Mouse (Mus musculus) thymus, adult 2 months (tissue): ENCODE data around the gene Arl5c. TPM values are rescaled to one million over a fixed set of nuclear protein-coding genes. Genes with fewer than 3 reads are reported as not detected.
A peak's percentile ranks its signal among the peaks of the same experiment; 100 is the strongest.

Experiments
- DNase-seq: peaks from one replicate; pipeline ENCODE4 v3.0.0; 2021
- H3K27ac ChIP-seq: fragments of 200-500 bp; 2 replicates; pipeline ENCODE4 v1.5.1; 2012; ENCODE audit warnings: low read length, control low read depth; ENCODE audit not compliant: control insufficient read depth, insufficient read depth
- H3K27me3 ChIP-seq: fragments of 200-500 bp; 2 replicates; pipeline ENCODE4 v1.6.1; 2012; ENCODE audit warnings: mild to moderate bottlenecking, low read length, moderate library complexity, mixed read lengths; ENCODE audit not compliant: control insufficient read depth, insufficient read depth
- H3K36me3 ChIP-seq: fragments of 200-500 bp; 2 replicates; pipeline ENCODE4 v1.6.1; 2012; ENCODE audit warnings: mild to moderate bottlenecking, low read length, moderate library complexity; ENCODE audit not compliant: control insufficient read depth, insufficient read depth
- H3K4me1 ChIP-seq: fragments of 200-500 bp; replicated peaks from 2 replicates; pipeline ENCODE4 v1.6.1; 2012; ENCODE audit warnings: low read length; ENCODE audit not compliant: control insufficient read depth, insufficient read depth
- H3K4me3 ChIP-seq: fragments of 200-500 bp; 2 replicates; pipeline ENCODE4 v1.5.1; 2012; ENCODE audit warnings: mild to moderate bottlenecking, low read length, control low read depth, moderate library complexity; ENCODE audit not compliant: control insufficient read depth, insufficient read depth
- CTCF ChIP-seq: fragments of 200-500 bp; IDR thresholded peaks from 2 replicates; pipeline ENCODE4 v1.5.1; 2012; ENCODE audit warnings: mild to moderate bottlenecking, control low read depth, low read length, moderate library complexity, borderline replicate concordance; ENCODE audit not compliant: control insufficient read depth, poor library complexity, insufficient read depth; ENCODE audit errors: extremely low read depth
- POLR2A ChIP-seq: fragments of 200-500 bp; IDR thresholded peaks from 2 replicates; pipeline ENCODE4 v1.6.1; 2012; ENCODE audit warnings: mild to moderate bottlenecking, low read length, control low read depth, moderate library complexity; ENCODE audit not compliant: control insufficient read depth, poor library complexity, insufficient read depth; ENCODE audit errors: extremely low read depth
- WGBS: fragments of 180-500 bp; shearing (Covaris S2); methylation state at CpG from one replicate; pipeline ENCODE4 v1.1.7; 2018; 5-methylcytosine and 5-hydroxymethylcytosine counted together
- polyA plus RNA-seq: library from polyadenylated mRNA; depleted of rRNA; stranded (reverse); fragments of >200 nt; gene quantifications from 2 replicates; pipeline ENCODE4 v1.2.3, GENCODE M21; 2012; rRNA removed

Gene Arl5c
- 181 and 217 TPM in 2 replicates for polyA plus RNA-seq

DNA sequence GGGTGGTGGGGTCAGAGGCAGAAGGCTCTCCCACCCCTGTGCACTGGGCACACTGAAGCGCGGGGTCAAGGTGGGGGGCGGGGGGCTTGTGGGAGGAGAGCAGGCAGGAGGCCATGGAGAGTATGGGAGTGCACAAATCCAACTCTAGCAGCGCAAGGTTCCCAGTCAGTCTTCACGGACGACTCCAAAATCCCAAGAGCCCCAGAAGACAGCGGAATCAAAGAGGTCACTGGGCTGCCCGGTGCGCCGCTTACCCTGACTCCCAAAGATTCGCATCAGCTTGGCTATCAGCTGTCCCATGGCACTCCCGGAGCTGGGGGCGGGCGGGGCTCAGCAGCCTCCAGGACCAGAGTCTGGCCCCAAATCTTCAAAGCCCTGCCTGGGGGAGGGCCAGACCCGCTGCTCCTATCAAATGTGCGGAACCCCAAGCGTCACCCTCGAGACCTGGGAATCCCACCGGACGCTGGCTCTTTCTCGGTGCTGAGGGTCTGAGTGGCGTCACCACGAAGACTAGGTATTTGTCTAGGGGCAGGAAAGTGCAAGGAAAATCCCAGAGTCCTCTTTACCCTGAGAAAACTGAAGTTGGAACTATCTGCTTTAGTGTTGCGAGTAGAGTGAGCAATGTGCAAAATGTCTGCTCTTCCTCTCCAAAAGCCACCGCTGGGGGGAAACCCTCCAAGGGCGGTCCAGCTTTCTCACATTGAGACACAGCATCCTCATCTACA, at the start of gene Arl5c:
TSS of gene Arl5c (minus strand) at position 618 of the 725 bp plus-strand sequence.
- no peaks in the 10 kb centered on the region for H3K27me3 ChIP-seq
- peak within 1 kb of the TSS; percentile 99 for H3K27ac ChIP-seq
- H3K4me1 ChIP-seq = peaks cover 54% of the 10 kb centered on the region
- peaks cover 15% of the 10 kb centered on the region; the same call in 1 of the 2 replicates for H3K36me3 ChIP-seq
- H3K4me3 ChIP-seq = peak within 1 kb of the TSS; percentile 95
- TF ChIP-seq POLR2A (peak; percentile 88), CTCF (no peak)
- WGBS = under 1% methylated on average over 26 of the region's 26 CpGs
- peak; percentile 83 for DNase-seq

DNA sequence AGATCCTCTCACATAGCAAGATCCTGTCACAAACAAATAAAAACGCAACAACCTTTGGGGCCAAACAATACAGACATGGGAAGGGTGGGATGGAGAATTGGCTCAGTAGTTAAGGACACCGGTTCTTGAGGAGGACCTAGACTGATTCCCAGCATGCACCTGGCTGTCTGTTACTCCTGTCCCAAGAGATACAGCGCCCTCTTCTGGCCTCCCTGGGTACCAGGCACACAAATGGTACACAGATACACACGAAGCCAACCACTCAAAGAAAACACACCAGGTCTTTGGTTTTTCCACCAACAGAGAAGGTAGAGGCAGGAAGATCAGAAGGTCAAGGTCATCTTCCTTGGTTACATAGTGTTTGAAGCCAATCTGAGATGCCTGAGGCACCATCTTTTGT, 49.6 kb upstream of the Arl5c start:
- Histone ChIP-seq H3K27ac (no peak overlapping the region), H3K4me1 (peaks cover 32% of the 10 kb centered on the region), H3K27me3 (no peaks in the 10 kb centered on the region), H3K4me3 (no peak overlapping the region), H3K36me3 (no peaks in the 10 kb centered on the region)
- 78% methylated on average over 4 of the region's 4 CpGs for WGBS
- DNase-seq = no peak
- TF ChIP-seq POLR2A (no peak), CTCF (no peak)

DNA sequence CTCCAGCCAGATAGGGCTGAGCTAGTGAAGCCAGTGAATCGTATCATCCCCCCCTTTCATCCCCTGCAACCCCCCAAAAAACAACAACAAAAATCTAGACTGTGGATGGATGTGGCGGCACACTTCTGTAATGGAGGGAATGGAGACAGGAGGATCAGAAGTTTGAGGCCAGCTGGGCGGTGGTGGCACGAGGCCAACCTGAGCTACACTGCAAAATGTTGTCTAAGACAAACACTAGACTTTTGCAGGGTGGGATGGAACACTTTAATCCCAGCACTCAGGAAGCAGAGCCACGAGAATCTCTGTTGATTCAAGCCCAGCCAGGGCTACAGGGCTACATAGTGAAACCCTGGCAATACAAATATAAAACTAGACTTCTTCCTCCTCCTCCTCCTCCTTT, 48.1 kb upstream of the Arl5c start:
- no peak overlapping the region for H3K4me3 ChIP-seq
- no peak for TF ChIP-seq CTCF
- H3K27me3 ChIP-seq = no peaks in the 10 kb centered on the region
- H3K36me3 ChIP-seq = no peaks in the 10 kb centered on the region
- no peak overlapping the region for H3K27ac ChIP-seq
- peaks cover 18% of the 10 kb centered on the region for H3K4me1 ChIP-seq
- WGBS = 67% methylated on average over 5 of the region's 5 CpGs
- DNase-seq = no peak

DNA sequence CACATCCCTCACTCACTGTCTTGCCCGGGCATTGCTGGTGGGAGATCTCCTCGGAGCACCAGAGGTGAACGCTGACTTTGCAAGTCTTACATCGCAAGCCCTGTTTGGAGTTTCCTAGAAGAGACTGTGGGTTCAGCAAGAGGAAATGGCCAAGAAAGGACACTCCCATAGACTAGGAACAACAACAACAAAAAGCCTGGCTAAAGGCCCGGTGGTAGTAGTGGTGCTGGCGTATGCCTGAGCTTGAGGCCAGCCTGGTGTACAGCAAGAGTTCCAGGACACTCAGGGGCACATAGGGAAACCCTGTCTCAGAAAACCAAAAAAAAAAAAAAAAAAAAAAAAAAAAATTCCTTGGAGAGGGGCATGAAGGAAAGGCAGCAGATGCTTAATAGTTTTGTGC, 46.8 kb upstream of the Arl5c start:
- DNase-seq = no peak
- no peak overlapping the region for H3K4me3 ChIP-seq
- H3K27me3 ChIP-seq = no peaks in the 10 kb centered on the region
- H3K27ac ChIP-seq = no peak overlapping the region
- TF ChIP-seq CTCF (no peak), POLR2A (no peak)
- no peaks in the 10 kb centered on the region for H3K36me3 ChIP-seq
- peaks cover 9% of the 10 kb centered on the region for H3K4me1 ChIP-seq
- 85% methylated on average over 6 of the region's 6 CpGs for WGBS

DNA sequence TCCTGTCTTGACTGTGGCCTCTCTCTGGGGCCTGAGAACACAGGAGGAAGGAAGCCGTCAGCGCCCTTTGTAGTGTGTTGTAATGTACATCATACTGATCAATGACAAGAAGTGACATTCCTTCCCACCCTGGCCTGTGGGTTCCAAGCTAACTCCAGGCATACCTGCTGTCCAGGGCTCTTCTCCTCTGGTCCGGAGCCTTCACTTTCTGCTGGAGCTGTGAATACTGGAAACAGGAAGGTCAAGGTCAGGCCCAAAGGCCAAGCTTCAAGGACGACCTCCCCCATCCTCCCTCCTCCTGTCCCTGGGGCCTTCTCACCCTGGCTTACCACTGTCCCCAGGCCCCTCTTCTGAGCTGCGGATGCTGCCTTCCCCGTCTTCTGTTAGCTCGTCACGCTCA, 45.0 kb upstream of the Arl5c start:
- Histone ChIP-seq H3K27me3 (no peaks in the 10 kb centered on the region; the same call in 1 of the 2 replicates), H3K27ac (no peak overlapping the region), H3K36me3 (no peaks in the 10 kb centered on the region), H3K4me1 (peaks cover 7% of the 10 kb centered on the region; the same call in 1 of the 2 replicates), H3K4me3 (no peak overlapping the region)
- TF ChIP-seq POLR2A (no peak), CTCF (no peak)
- no peak for DNase-seq
- 94% methylated on average over 8 of the region's 8 CpGs for WGBS

DNA sequence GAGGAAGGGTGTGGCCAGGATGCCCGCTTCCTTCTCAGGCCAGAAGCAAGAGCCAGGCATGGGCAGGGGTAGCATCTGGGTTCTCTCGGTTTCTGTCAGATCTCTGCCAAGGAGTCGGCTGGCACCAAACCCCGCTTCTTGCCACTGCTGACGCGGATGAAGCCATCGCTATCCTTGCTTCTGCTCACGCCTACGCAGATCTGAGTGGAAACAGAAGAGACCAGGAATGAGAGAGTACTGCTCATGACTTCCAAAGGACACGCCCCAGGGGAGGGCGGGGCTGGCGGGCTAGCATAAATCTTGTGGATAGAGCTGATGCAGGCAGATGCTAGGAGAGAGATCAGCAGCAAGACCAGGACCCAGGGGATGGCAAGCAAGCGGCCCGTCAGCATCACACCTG, 41.9 kb upstream of the Arl5c start:
- no peaks in the 10 kb centered on the region for H3K36me3 ChIP-seq
- WGBS = 86% methylated on average over 14 of the region's 14 CpGs
- H3K4me3 ChIP-seq = no peak overlapping the region
- TF ChIP-seq POLR2A (no peak), CTCF (no peak)
- H3K4me1 ChIP-seq = no peaks in the 10 kb centered on the region; the same call in 1 of the 2 replicates
- H3K27ac ChIP-seq = no peak overlapping the region
- peaks cover 3% of the 10 kb centered on the region; the same call in 1 of the 2 replicates for H3K27me3 ChIP-seq
- DNase-seq = no peak

DNA sequence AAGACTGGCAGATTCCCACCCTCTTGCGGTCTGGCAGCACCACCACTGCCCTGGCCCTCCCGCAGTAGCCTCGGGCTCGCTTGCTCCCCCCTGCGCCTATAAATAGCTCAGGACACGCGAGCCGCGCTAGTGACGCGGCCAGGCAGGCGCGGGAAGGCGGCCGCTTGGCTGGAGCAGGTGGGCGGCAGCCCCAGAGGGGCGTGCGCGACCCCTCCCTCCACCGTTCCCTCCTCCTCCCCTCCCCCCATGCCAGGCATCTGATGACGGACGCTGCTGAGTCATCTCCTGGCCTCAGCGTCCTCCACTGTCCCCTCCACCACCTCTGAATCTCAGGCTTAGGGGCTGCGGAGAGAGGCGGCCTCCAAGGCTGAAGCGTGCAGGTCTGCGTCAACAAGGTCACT, 40.0 kb upstream of the Arl5c start:
- TF ChIP-seq CTCF (no peak), POLR2A (no peak)
- H3K27me3 ChIP-seq = peaks cover 3% of the 10 kb centered on the region; the same call in 1 of the 2 replicates
- H3K27ac ChIP-seq = no peak overlapping the region
- no peak overlapping the region for H3K4me3 ChIP-seq
- peaks cover 1% of the 10 kb centered on the region for H3K36me3 ChIP-seq
- WGBS = 2% methylated on average over 27 of the region's 27 CpGs
- no peaks in the 10 kb centered on the region; the same call in 1 of the 2 replicates for H3K4me1 ChIP-seq
- DNase-seq = no peak

DNA sequence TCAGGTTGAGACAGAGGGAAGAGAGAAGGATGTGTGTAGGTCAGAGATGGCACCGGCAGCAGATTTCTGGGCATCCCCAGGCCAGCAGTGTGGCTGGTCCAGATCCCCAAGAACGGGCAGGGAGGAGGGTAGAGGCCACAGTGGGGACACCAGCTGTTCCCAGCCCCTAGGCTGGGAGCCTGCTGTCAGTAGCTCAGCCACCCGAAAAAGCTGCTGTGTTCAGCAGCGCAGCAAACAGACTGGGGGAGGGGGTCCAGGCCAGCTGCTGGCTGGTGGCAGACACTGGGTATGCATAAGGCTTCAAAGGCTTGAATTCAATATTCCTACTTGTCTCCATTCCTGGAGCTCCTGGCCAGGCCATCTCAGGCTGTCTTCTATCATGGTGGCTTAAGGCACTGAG, 38.9 kb upstream of the Arl5c start:
- no peaks in the 10 kb centered on the region; the same call in 1 of the 2 replicates for H3K4me1 ChIP-seq
- 73% methylated on average over 4 of the region's 4 CpGs for WGBS
- no peak for DNase-seq
- no peak for TF ChIP-seq CTCF
- H3K27me3 ChIP-seq = peaks cover 3% of the 10 kb centered on the region; the same call in 1 of the 2 replicates
- H3K27ac ChIP-seq = no peak overlapping the region
- no peak overlapping the region for H3K4me3 ChIP-seq
- peaks cover 12% of the 10 kb centered on the region for H3K36me3 ChIP-seq
